In genomic region chr9:29332296-29333090, GRCm38 (mm10) we compare ENCODE assay signal across 13 mouse cellular contexts.
A peak's percentile ranks its signal among the peaks of the same experiment; 100 is the strongest.
DNase-seq lines count a peak whose midpoint lies in the region; ATAC-seq and TF ChIP-seq lines count a peak whose summit lies in the region.
"Had no signal": no experiment of that assay in that cellular context is flagged by ENCODE, and none has a peak within 500 bp of the region (broad histone marks: within the 10 kb centered on the region; RNA-seq: fewer than 3 reads in every experiment).

No protein-coding gene starts in this region.

- no peak overlapping the region for H3K4me3 ChIP-seq in midbrain, postnatal 0 days (ENCODE audit: low read depth, low read length)
- no peak overlapping the region for H3K4me3 ChIP-seq in midbrain, embryonic 15.5 days
- no peak overlapping the region for H3K4me3 ChIP-seq in kidney, postnatal 0 days (replicated peaks; ENCODE audit: low read depth, low read length)
- no peak overlapping the region for H3K4me3 ChIP-seq in neural tube, embryonic 15.5 days (replicated peaks)
- H3K4me3 ChIP-seq: embryonic facial prominence, embryonic 13.5 days; hindbrain, embryonic 15.5 days; left cerebral cortex, adult 2 months; myocyte had no signal

- peak; percentile 52 for DNase-seq in cerebellum, adult 11-12 months
- no peak for DNase-seq in cerebellum, postnatal 4 days (ENCODE audit: low spot score in 2 of 2)
- DNase-seq in midbrain, postnatal 0 days (ENCODE audit: low spot score): peak; percentile 54
- peak; percentile 76 for DNase-seq in kidney, postnatal 0 days (ENCODE audit: low spot score)
- DNase-seq in adrenal gland, adult 2 months: no peak
- no peak for DNase-seq in gastrocnemius, postnatal 14 days
- DNase-seq: adrenal gland, postnatal 14 days had no signal

- no peak for TF ChIP-seq CTCF in midbrain, postnatal 0 days (IDR thresholded peaks at IDR 0.05)
- TF ChIP-seq CTCF in kidney, postnatal 0 days (IDR thresholded peaks at IDR 0.05; ENCODE audit: low read depth): no peak

- ATAC-seq in midbrain, postnatal 0 days (ENCODE audit: low FRiP score): no peak
- ATAC-seq in midbrain, embryonic 15.5 days (replicated peaks): no peak
- no peak for ATAC-seq in kidney, postnatal 0 days (replicated peaks; ENCODE audit: low FRiP score, low read depth)
- no peak for ATAC-seq in neural tube, embryonic 15.5 days (ENCODE audit: low FRiP score)

- H3K9me3 ChIP-seq in midbrain, postnatal 0 days (ENCODE audit: low read length): no peaks in the 10 kb centered on the region
- no peaks in the 10 kb centered on the region for H3K9me3 ChIP-seq in midbrain, embryonic 15.5 days
- H3K9me3 ChIP-seq in kidney, postnatal 0 days (replicated peaks; ENCODE audit: low read length): no peaks in the 10 kb centered on the region
- H3K9me3 ChIP-seq in neural tube, embryonic 15.5 days (replicated peaks): no peaks in the 10 kb centered on the region
- H3K9me3 ChIP-seq: embryonic facial prominence, embryonic 13.5 days; hindbrain, embryonic 15.5 days had no signal

- intact Hi-C loops in gastrocnemius, postnatal 14 days (cut with DNase I; ENCODE audit: low total_unique reads): no loop called here

- H3K4me1 ChIP-seq in midbrain, postnatal 0 days (ENCODE audit: insufficient read depth, low read length): no peaks in the 10 kb centered on the region
- H3K4me1 ChIP-seq in midbrain, embryonic 15.5 days: no peaks in the 10 kb centered on the region
- H3K4me1 ChIP-seq in kidney, postnatal 0 days (replicated peaks; ENCODE audit: insufficient read depth, low read length): no peaks in the 10 kb centered on the region
- 0 out of 2 replicates have a peak, but pooled peaks cover 4% of the 10 kb centered on the region for H3K4me1 ChIP-seq in neural tube, embryonic 15.5 days
- H3K4me1 ChIP-seq: embryonic facial prominence, embryonic 13.5 days; hindbrain, embryonic 15.5 days had no signal

- no peak overlapping the region for H3K4me2 ChIP-seq in midbrain, postnatal 0 days (ENCODE audit: low read depth, low read length, poor library complexity, severe bottlenecking)
- no peak overlapping the region for H3K4me2 ChIP-seq in midbrain, embryonic 15.5 days
- no peak overlapping the region for H3K4me2 ChIP-seq in kidney, postnatal 0 days (ENCODE audit: low read length)
- H3K4me2 ChIP-seq in neural tube, embryonic 15.5 days: no peak overlapping the region
- H3K4me2 ChIP-seq: embryonic facial prominence, embryonic 13.5 days; hindbrain, embryonic 15.5 days had no signal

- no peaks in the 10 kb centered on the region for H3K36me3 ChIP-seq in midbrain, postnatal 0 days (ENCODE audit: insufficient read depth, low read length)
- H3K36me3 ChIP-seq in midbrain, embryonic 15.5 days (replicated peaks): no peaks in the 10 kb centered on the region
- no peaks in the 10 kb centered on the region for H3K36me3 ChIP-seq in kidney, postnatal 0 days (ENCODE audit: insufficient read depth, low read length)
- no peaks in the 10 kb centered on the region for H3K36me3 ChIP-seq in neural tube, embryonic 15.5 days
- H3K36me3 ChIP-seq: embryonic facial prominence, embryonic 13.5 days; hindbrain, embryonic 15.5 days had no signal

- H3K9ac ChIP-seq in midbrain, postnatal 0 days (replicated peaks; ENCODE audit: low read length, poor library complexity, severe bottlenecking): no peak overlapping the region
- H3K9ac ChIP-seq in midbrain, embryonic 15.5 days: no peak overlapping the region
- no peak overlapping the region for H3K9ac ChIP-seq in kidney, postnatal 0 days (ENCODE audit: low read depth, low read length)
- H3K9ac ChIP-seq in neural tube, embryonic 15.5 days (replicated peaks): no peak overlapping the region
- H3K9ac ChIP-seq: embryonic facial prominence, embryonic 13.5 days; hindbrain, embryonic 15.5 days had no signal

- no peak overlapping the region for H3K27ac ChIP-seq in midbrain, postnatal 0 days (ENCODE audit: low read depth, low read length)
- no peak overlapping the region for H3K27ac ChIP-seq in midbrain, embryonic 15.5 days
- 0 out of 2 replicates have a peak overlapping the region, but pooled peaks have one; percentile 39 for H3K27ac ChIP-seq in kidney, postnatal 0 days
- no peak overlapping the region for H3K27ac ChIP-seq in neural tube, embryonic 15.5 days (replicated peaks)
- H3K27ac ChIP-seq: embryonic facial prominence, embryonic 13.5 days; hindbrain, embryonic 15.5 days; left cerebral cortex, adult 2 months had no signal

- 41% methylated on average over 3 of the region's 3 CpGs for WGBS in midbrain, postnatal 0 days
- WGBS in midbrain, embryonic 15.5 days: 32% methylated on average over 3 of the region's 3 CpGs
- WGBS in kidney, postnatal 0 days: 12% methylated on average over 3 of the region's 3 CpGs
- 6% methylated on average over 3 of the region's 3 CpGs for WGBS in neural tube, embryonic 15.5 days

- no peaks in the 10 kb centered on the region for H3K27me3 ChIP-seq in midbrain, postnatal 0 days (ENCODE audit: insufficient read depth, low read length)
- H3K27me3 ChIP-seq in midbrain, embryonic 15.5 days (replicated peaks): no peaks in the 10 kb centered on the region
- no peaks in the 10 kb centered on the region for H3K27me3 ChIP-seq in kidney, postnatal 0 days (ENCODE audit: insufficient read depth, low read length)
- H3K27me3 ChIP-seq in neural tube, embryonic 15.5 days (replicated peaks): no peaks in the 10 kb centered on the region
- H3K27me3 ChIP-seq: embryonic facial prominence, embryonic 13.5 days; hindbrain, embryonic 15.5 days had no signal

Comparison
In these comparisons a context has a peak if more than half of its experiments do, and no peak if none do; other contexts are left out.
1. DNase-seq: peak in cerebellum, adult 11-12 months (single experiment), midbrain, postnatal 0 days (single experiment) and kidney, postnatal 0 days (single experiment); none in cerebellum, postnatal 4 days (0 of 2), adrenal gland, adult 2 months (single experiment) and gastrocnemius, postnatal 14 days (single experiment).